Mouse (Mus musculus) embryo, embryonic 10 days (tissue): ENCODE results near the gene Syce2.
A peak's percentile ranks its signal among the peaks of the same experiment; 100 is the strongest.

ENCODE experiments used
- DNase-seq: peaks from one replicate; pipeline ENCODE4 v3.0.0-alpha.2; 2015; ENCODE audit warnings: low spot score

Syce2 gene

DNA sequence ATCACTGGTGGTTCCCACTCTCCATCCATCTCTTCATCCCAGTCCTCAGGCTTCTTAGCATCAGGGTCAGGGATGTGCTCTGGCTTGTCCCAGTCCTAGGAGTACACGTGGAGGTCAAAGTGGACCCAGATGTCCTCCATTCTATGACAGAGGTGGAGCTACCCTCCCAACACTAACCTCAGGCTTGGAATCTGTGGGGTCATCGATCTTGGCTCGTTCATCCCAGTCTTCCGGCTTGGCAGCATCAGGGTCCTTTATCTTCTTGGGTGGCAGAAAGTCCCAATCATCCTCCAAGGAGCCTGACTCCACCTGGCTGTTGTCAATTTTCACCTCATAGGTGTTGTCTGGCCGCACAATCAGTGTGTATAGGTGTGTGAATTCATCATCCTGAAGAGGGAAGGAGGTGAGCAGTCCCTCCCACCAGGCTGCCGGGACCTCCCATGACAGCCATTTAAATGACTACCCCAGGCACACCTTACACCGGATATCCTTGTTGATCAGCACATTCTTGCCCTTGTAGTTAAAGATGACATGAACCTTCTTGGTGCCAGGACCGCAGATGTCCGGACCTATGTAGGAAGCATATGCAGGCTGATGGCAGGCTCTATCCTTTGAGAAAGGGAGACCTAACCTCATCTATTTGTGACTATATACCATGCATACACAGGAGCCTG is 27.4 kb upstream of the Syce2 start:
- DNase-seq, result no peak

DNA sequence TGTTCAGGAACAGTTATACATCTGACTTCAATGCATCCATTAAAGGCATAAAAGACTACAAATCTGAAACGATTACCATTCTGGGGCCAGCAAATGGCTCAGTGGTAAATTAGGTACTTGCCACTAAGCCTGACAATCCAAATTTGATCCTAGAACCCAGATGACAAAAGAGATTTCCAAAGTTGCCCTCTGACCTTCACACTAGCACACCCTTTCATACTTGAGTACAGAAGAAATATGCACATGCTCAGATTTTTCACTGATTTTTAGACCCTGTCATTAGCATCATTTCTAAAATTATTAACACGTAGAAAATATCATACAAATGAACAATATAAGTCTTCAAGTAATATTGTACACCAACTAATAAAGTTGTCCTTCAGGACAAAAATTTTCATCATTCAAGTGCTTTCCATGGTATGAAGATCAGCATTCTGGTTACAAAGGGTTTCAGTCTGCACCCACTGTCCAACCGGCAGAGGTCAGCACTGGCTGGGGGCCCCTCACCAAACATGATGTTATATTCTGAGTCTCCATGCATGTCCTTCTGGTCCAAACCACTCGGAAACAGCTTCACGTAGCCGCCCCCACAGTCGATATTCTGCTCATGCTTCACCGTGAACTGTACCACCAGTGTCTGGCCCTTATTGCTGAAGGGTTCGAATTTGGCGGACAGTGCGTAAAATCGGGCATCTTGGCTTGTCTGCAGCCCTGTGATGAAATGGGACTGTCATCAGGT is 26.4 kb upstream of the Syce2 start:
- DNase-seq, result peak; percentile 58

- DNase-seq, result no peak
Measured at GRCm38 (mm10) chr8:84846094-84846721, 25.7 kb upstream of the Syce2 start.

DNA sequence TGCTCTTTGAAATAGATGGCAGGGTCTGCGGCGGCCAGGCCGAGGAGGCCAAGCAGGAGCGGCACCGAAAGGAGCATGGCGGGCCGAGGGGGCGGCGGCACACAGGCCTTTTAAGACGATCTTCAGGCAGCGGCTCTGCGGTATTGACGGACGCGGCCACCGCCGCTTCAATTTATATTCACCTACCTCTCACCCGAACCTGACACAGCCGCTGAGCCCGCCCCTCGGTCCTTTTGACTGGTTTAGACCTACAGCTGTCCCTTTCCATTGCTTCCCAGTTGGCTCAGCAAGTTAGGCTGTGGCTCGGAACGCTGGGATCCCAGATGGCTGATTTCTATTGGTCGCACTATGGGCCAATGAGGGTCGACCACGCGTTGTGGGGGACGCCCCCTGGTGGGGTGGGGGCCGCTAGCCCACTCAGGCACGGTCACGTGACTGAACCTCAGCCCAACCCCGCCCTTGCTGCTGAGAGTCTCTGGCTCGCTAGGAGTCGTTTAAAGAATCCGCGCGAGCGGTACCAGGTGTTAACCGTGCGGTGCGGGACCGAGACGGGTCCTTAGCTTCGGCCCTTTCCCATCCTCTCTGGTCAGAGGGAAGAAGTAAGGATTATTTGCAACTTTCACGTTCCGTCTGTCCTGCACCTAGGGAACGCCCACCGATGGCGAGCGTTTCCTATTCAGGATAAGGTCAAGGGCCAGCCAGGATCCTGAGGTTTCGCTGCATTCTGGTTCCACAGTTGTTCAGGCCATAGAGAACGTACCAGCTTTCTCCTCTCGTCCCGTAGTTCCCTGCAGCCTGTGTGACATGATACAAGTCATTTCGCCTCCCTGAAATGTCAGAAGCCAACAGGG is 25.0 kb upstream of the Syce2 start, which contains the start of gene Calr:
Gene Calr, minus strand, starts transcription at position 213 of the 851 bp plus-strand sequence.
- DNase-seq, result peak; percentile 100

GRCm38 (mm10) chr8:84847684-84848435 is 24.1 kb upstream of the Syce2 start:
- DNase-seq, result no peak

DNA sequence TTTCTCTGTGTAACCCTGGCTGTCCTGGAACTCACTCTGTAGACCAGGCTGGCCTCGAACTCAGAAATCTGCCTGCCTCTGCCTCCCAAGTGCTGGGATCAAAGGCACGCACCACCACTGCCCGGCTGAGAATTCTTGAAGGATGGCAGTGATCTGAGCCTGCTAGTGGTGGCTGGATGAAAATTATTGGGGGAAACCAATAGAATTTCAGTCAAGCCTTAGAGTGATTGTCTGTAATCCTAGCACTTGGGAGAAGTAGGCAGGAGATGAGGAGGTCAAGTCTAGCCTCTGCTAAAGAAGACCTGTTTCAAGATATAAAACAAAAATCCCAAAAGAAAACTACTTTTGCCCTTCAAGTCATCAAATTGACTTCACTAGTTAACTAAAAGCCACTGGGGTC is 15.5 kb upstream of the Syce2 start:
- no peak for DNase-seq

- DNase-seq, result peak; percentile 99
Measured at GRCm38 (mm10) chr8:84856864-84857441, 15.0 kb upstream of the Syce2 start, which contains the start of gene Farsa. Farsa (plus strand) TSS chr8:84856989.

DNA sequence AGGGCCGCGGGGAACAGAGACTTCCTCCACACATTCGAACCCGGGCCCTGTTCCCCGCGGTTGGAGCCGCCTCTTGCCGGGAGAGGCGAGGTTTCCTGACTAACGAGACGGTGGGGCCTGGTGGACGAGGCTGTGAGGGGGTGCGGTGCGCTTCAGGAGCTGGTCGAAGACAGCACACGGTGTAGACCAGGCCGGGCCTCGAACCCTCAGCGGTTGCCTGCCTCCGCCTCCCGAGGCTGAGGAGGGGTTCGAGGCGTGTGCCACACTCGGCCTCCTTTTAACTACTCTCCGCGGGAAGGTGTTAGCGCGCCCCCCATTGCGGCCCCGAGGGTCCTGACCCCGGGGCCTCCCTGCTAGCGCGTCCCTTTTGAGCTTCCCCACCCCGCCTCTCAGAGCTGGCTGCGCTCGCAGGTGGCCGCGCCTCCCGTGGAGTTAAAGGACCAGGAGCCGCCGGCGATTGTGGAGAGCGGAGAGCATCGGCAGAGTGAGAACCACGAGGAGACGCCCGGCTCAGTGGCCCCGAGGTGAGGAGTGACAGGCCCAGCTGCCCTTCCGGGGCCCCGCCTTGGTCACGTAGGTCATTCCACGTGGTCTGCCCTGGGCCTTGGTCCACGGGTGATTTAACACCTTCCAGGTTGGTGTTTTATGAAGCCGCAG is 526 bp downstream of the Syce2 start:
- DNase-seq, result peak; percentile 37

DNA sequence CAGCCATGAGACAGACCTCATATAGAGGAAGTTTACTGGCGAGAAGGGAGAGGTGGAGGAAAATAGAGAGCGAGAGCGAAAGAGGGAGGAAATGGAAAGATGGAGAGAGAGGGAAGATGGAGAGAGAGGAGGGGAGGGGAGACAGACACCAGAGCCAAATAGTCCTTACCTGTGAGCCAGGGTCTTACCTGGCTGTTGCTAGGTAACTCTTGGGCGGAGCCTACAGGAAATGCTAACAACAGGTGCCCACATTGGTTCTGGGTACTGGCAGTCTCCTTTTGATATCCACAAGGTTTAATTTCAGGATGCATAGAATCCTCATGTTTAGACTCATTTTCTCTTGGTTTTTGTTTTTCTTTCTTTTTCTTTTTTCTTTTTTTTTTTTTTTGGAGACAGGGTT is 1.1 kb downstream of the Syce2 start:
- DNase-seq, result no peak

GRCm38 (mm10) chr8:84874339-84874738 is 2.4 kb downstream of the Syce2 start:
- DNase-seq, result no peak

GRCm38 (mm10) chr8:84877297-84878035 is 5.6 kb downstream of the Syce2 start:
- DNase-seq, result no peak

GRCm38 (mm10) chr8:84878915-84879314 is 7.0 kb downstream of the Syce2 start:
- no peak for DNase-seq

GRCm38 (mm10) chr8:84884728-84885127 is 12.8 kb downstream of the Syce2 start:
- no peak for DNase-seq

DNA sequence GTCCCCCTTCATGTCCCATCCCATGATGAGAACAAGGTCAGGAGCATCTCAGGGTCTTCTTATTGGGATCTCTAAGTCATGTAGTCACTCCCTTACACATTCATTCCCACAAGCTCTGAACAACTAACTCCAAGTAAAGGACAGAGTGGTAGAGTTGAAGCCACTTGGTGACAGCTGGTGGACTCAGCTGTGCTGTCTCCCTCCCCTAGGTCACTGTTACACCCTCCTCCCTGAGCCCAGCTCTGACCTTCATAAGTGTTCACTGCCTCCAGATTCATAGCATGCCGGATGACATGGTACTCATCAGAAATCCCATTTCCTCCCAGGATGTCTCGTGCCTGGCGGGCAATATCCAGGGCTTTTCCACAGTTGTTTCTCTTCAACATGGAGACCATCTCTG is 16.4 kb downstream of the Syce2 start:
- DNase-seq, result no peak

DNA sequence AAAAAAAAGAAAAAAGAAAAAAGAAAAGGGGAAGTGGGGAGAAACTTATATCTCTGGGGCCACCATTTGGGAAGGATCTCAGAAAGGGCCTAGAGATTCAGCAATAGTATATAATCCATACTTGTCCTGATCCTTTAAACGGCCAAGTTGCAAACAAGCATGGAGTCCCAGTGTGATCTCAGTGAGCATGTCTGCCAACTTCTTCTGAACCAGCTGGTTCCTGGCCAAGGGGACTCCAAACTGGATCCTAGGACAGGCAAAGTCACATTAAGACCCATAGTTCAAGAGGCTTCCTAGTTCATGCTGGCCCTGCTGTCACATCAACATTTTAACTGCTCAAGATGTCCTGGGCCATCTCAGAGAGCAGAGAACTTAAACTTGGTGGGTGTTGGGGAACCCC is 17.2 kb downstream of the Syce2 start:
- no peak for DNase-seq

- DNase-seq, result no peak
Measured at GRCm38 (mm10) chr8:84892993-84893708, 21.2 kb downstream of the Syce2 start.

DNA sequence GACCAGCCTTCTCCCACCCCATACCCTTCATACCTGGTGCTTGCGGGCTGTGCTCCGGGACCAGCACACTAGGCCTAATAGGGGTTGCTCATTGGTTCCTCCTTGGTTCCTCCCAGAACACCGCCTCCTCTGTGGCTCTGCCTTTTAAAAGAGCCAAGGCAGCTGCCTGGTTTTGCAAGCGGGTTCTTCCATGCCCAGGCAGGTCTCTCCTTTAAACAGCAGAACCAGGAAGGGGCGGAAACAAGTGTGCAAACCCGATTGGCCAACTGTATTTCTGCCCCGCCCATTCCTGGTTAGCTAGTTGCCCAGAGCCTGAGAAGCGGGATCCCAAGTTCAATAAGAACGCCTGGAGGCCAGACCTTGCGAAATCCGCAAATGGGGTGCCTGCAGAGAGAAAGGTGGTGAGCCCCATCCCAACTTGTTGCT is 21.8 kb downstream of the Syce2 start, which contains the start of gene Gcdh:
Gene Gcdh, minus strand, starts transcription at position 213 of the 426 bp plus-strand sequence.
- DNase-seq, result peak; percentile 96

- DNase-seq, result no peak
Measured at GRCm38 (mm10) chr8:84895963-84896362, 24.1 kb downstream of the Syce2 start.

GRCm38 (mm10) chr8:84901071-84901470 is 29.2 kb downstream of the Syce2 start:
- DNase-seq, result no peak
